Mouse (Mus musculus): ENCODE data around the gene Zmynd8.

DNA sequence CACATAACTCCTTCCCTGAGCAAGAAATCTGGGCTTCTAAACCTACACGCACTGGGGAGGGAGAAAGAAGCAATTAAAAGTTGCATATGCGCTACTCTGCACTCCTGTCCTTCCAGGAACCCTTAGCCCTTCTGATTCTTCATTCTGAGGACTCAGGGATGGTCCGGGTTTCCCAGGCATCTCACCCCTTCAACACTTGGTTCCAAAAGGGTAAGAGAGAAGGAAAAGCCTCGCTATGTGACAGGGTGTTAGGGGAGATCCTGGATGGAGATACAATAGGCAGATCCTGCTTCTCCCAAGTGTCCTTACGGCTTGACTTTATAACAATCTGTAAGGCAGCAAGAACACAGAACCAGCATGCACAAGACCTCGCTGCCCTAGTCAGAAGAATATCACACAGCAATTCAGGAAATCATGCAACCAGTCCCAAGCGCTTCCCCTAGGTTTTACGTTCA is 19.9 kb downstream of the Zmynd8 start:
- no peak for TF ChIP-seq CTCF (IDR thresholded peaks at IDR 0.05; ENCODE audit: control insufficient read depth, insufficient read depth, insufficient read length)
- TF ChIP-seq FOSL1 (IDR thresholded peaks at IDR 0.05; ENCODE audit: insufficient read depth, low read length, poor library complexity, severe bottlenecking): no peak
- no peak for TF ChIP-seq MAX (IDR thresholded peaks at IDR 0.05)
- no peak for TF ChIP-seq MYOG (IDR thresholded peaks at IDR 0.05; ENCODE audit: control insufficient read depth, extremely low read depth, insufficient read length)
